Mouse (Mus musculus) layer of hippocampus, postnatal 25 days (tissue): ENCODE measurements around the gene Plekhg1. TPM values are rescaled to one million over a fixed set of nuclear protein-coding genes. Genes with fewer than 3 reads are reported as not detected.

Source experiments
- DNase-seq, 2 experiments: peaks; one replicate each; pipeline ENCODE4 v3.0.0; 2022; ENCODE audit warnings: mixed read lengths in 2 of 2, low spot score in 1 of 2; ENCODE audit errors: extremely low spot score in 1 of 2
- total RNA-seq, 2 experiments: library from RNA; stranded (reverse); gene quantifications; 2 replicates each; pipeline ENCODE4 v1.2.3; 2021

The Plekhg1 gene
- total RNA-seq, 2 experiments from 2014 or later: 19.1 to 20.1 TPM

GRCm38 (mm10) chr10:3867298-3867697, 127.1 kb downstream of the Plekhg1 start:
- no peak for DNase-seq

DNA sequence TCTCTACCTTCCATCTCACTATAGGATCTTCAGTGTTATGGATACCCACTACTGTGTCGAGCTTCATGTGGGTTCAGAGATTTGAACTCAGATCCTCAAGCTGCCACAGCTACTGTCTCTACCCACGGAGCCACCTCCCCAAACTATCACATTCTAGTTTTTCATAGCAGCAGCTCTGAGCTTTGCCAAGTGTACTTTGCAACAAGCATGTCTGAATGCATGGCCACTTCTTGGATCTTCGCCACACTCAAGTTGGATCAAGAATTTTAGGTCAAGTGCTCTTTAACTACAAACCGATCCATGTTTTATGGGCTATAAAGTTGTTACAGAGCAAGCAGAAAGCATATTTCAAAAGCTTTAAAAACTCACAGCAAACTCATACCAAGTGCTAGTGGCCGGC, 130.7 kb downstream of the Plekhg1 start:
- DNase-seq: no peak

DNA sequence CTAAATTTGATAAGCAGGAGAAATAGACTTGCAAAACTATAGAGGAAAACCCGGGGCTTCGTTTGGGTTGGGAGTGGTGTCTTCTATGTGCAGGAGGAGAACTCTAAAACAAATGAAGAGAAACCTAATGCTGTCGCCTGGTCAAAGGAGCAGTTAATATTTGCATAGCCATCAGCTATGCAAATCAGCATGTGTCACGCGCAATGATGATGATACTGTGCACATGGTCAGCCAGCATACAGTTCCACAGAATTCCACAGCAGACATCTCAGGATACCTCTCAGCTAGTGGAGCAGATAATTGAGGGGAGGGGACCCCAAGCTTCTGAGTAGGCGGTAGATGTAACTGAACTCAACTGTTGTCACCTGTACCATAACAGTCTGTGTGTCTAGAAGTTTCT, 133.3 kb downstream of the Plekhg1 start:
- no peak for DNase-seq

GRCm38 (mm10) chr10:3877852-3878535, 137.8 kb downstream of the Plekhg1 start:
- DNase-seq: no peak

- no peak for DNase-seq
Observed at GRCm38 (mm10) chr10:3881179-3881578, 141.0 kb downstream of the Plekhg1 start.

DNA sequence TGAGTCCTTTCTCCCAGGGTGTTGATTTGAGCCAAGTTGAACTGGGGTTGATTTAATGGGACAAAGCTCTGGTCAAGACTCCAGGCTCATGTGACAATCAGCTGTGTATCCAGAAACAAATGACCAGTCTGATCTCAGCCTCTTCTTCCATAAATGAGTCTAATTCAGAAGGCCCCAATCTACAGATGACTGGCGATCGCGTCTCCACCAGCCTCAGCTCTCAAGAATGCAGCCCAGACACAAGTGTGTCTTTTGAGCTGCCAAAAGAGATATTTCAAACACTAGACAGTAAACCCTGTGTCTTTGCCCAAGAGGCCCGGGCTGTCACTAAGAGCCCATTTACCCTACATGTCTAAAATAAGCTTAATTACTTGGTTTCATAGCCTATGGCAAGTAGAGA, 148.3 kb downstream of the Plekhg1 start:
- no peak for DNase-seq

DNA sequence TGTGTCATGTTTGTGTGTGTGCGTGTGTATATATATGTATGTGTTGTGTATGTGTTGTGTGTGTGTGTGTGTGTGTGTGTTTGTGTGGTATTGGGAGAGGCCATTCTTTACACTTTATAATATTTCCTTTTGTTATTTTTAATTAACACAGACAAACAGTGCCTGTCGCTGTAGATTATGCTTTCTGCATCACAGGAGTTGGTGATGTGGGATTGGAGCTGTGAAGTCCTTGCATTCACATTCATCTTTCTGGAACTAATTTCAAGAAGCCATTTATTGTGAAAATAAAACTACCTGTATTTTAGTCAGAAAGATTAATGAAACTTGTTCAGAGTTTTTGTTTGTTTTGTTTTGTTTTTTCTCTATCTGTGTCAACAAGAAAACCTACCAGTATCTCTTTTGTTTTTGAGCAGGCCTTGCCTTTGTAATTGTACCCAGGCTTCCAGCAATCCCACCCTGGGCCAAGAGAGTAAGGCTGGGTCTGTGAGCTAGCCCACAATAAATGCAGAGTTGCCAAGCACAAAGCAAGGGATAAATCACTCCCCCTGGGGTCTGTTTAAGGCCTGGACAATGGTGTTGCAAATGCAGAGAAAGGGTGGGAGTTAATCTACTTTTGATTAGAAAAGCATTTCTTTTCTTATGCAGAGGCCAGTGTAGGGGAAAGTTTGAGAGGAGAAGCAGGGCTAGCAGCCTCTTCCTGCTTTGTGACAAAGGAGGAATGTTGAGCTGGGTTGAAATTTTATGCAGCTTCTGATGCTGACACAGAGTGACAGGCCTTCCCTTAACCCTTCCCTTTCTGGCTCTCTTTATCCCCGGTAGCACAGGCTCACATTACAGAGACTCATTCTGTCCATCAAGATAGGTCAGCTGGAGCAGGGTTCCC, 151.5 kb downstream of the Plekhg1 start:
- no peak for DNase-seq

- no peak for DNase-seq
Observed at GRCm38 (mm10) chr10:3892368-3892767, 152.2 kb downstream of the Plekhg1 start.

DNA sequence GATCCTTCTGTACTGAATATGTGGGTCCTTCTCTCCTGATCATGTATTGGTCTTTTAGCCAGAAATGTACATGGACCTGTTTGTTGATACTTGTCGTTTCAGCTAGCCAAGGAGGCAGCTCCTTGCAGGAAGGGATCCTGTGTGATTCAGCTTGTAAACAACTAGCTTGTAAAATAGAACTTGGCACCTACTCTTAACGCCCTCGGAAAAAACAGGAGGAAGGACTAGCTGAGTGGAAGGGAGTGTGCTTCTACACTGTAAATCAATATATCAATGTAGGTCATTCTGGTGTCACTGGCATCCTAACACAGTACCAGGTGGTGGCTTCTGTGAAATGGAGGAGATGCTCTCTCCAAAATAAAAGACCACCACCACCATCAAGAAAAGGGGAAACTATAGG, 157.9 kb downstream of the Plekhg1 start:
- no peak for DNase-seq

- DNase-seq: no peak
Observed at GRCm38 (mm10) chr10:3900416-3900956, 160.3 kb downstream of the Plekhg1 start.

DNA sequence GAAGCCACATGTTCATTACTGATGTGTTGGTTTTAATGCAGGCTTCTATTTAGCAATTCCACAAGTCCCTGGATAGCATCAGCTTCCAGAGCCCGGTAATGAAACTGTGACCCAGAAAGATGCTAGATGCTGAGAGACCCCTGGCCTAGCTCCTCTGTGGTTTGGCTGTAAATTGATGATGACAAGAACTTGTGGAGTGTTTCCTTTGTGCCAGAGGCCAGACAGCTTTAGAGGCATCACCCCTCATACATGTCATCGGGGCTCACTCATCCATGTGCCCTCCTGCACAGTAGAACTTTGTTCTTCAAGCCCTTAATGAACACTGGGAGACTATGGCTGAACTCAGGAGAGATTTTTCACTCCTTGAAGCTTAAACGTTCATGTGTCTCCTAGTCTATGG, 165.6 kb downstream of the Plekhg1 start:
- no peak for DNase-seq

DNA sequence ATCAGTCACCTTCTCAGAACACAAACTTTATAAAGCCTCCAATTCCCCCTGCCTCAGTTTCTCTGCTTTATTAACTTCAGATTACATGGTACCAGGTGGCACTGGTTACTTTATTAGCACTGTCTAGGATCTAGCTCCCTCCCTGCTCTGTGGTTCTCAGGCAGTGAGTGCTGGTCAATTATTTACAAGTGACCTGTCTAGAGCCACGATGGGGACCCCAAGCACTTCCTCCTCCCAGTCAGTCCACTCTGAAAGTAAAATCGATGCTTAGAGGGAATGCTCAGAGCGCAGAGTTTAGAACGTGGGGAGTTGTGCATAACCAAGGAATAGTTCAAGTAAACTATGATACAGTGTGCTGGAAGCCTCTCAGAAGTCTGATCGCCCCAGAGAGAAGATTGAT, 173.9 kb downstream of the Plekhg1 start:
- DNase-seq: no peak

DNA sequence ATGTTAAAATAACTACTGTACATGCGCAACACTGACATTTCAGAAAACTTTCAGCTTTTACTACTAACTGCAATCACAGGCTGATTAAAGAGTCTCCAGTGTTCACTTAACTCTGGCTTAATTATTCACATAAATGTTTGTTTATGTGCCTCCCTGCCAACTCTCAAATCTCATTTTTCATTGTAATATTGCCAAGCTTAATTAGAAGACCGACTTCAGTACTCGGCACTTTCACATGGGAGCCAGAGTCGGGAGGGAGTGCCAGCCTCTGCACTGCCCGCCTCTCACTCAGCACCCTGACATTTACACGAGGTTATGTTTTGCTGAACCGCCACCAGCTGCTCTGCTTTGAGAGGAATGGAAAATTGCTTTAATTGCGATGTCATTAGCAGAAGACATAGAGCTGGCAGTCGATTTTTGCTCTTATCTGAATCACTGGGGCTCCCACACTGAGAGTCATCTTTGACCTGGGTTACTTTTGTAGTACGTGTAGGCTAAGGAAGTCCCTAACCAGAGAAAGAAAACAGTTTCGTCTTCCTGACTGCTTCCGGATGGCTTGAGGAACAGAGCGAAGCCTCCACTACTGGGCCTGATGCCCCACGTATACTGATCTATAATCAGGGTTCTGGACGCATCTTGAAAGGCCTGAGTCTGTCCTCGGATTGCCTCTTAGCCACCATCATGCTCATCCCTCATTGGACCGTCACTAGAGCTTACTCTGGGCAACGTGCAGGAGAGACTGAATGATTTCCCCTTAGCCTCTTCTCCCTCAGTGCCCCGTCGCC, 180.4 kb downstream of the Plekhg1 start:
- DNase-seq: no peak

GRCm38 (mm10) chr10:3928008-3928545, 187.9 kb downstream of the Plekhg1 start:
- DNase-seq: no peak

DNA sequence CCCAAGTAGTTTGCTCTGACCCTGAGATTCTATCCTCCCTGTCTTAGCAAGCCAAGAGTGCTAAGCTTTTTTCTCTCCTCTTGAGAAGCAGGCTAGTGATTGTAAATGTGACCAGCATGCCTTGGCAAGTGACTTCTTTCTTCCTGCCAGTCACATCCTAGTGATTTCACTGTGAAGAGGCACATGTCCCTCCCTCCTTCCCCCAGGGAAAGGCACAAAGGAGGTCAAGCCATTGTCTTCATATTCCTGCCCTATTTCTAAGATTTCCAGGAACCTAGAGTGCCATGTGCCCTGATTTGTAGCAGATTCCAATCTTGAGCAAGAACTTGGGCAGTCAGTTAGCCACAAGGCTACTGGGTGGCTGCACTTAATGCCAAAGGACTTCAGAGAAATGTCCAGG, 191.7 kb downstream of the Plekhg1 start:
- no peak for DNase-seq

DNA sequence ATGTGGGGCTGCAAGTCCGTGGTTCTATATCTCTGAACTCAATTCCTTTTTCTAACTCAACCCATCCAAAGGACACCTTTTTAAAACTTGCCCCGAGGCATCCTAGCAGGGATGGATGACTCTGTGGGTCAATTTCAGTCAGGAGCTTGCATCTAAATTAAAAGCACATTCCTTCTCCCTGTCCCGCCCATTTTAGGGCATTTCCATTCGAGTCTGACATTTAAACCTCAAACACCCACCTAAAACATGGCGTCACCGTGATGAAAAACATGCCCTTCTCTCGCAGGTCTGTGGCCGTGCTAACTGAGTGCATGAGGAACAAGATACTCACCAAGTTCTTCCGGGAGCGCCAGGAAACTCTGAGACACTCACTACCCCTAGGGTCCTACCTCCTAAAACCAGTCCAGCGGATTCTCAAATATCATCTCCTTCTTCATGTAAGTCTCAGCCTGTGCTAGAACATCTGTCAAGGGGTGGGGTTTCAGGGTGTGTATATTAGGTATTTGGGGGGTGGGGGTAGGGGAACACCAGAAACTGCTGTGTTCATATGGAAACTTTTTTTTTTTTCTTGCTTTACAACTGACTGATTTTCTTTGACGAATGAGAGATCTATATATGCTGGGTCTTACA, 193.3 kb downstream of the Plekhg1 start:
- no peak for DNase-seq

GRCm38 (mm10) chr10:3936864-3937263, 196.7 kb downstream of the Plekhg1 start:
- DNase-seq: no peak

DNA sequence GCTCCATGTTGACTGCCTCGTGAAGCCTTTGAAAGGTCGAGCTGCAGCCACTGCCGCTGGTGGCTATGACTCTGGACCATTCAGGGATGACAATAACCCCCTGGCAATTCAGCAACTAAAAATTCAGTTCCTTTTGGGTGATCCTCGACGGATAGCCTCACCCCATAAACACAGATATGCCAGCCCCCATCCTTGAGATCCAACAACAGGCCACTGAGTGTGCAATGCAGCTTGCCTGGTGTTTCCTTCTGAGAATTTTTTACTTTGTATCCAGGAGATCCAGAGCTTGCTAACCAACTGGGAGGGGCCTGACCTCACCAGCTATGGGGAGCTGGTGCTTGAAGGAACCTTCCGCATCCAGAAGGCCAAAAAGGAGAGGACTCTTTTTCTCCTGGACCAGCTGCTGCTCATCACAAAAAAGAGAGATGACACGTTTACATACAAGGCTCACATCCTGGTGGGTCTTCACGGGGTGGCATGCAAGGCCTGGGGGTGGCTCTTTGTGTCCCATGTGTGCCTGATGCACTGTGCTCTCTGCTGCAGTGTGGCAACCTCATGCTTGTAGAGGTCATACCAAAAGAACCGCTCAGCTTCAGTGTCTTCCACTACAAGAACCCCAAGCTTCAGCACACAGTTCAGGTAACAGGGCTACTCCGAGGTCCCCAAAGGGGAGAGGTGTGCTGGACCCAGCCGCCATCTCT, 199.9 kb downstream of the Plekhg1 start:
- DNase-seq: no peak

GRCm38 (mm10) chr10:3940596-3940975, 200.4 kb downstream of the Plekhg1 start:
- DNase-seq: no peak
